8 mouse cellular contexts compared by ENCODE assay signal in genomic region chr11:61761584-61762407, GRCm38 (mm10). TPM values are rescaled to one million over a fixed set of nuclear protein-coding genes. Genes with fewer than 3 reads are reported as not detected.
DNase-seq lines count a peak whose midpoint lies in the region; ATAC-seq and TF ChIP-seq lines count a peak whose summit lies in the region.

Gene Prpsap2 (minus strand): TSS chr11:61762088.

- H3K27ac ChIP-seq in embryonic facial prominence, embryonic 14.5 days (replicated peaks; ENCODE audit: low read depth, low read length) = peak within 1 kb of the TSS; percentile 92
- peak within 1 kb of the TSS; percentile 81 for H3K27ac ChIP-seq in heart, adult 2 months
- H3K27ac ChIP-seq in limb, embryonic 13.5 days = peak within 1 kb of the TSS; percentile 83
- peak within 1 kb of the TSS; percentile 90 for H3K27ac ChIP-seq in midbrain, embryonic 16.5 days (ENCODE audit: low read length)

- peak within 1 kb of the TSS; percentile 61 for H3K4me3 ChIP-seq in embryonic facial prominence, embryonic 14.5 days (ENCODE audit: low read depth, low read length)
- H3K4me3 ChIP-seq in heart, adult 2 months = peak within 1 kb of the TSS; percentile 75
- peak within 1 kb of the TSS; percentile 58 for H3K4me3 ChIP-seq in limb, embryonic 13.5 days
- H3K4me3 ChIP-seq in midbrain, embryonic 16.5 days (ENCODE audit: low read depth, low read length) = peak within 1 kb of the TSS; percentile 68

- peak within 1 kb of the TSS; percentile 78 for H3K9ac ChIP-seq in embryonic facial prominence, embryonic 14.5 days (ENCODE audit: low read depth, low read length)
- H3K9ac ChIP-seq in heart, adult 2 months (ENCODE audit: low read depth, low read length) = peak within 1 kb of the TSS; percentile 89
- H3K9ac ChIP-seq in limb, embryonic 13.5 days = peak within 1 kb of the TSS; percentile 77
- peak within 1 kb of the TSS; percentile 79 for H3K9ac ChIP-seq in midbrain, embryonic 16.5 days (ENCODE audit: low read depth, low read length)

- no peaks in the 10 kb centered on the region for H3K27me3 ChIP-seq in embryonic facial prominence, embryonic 14.5 days (replicated peaks; ENCODE audit: control insufficient read depth, insufficient read depth, low read length)
- no peaks in the 10 kb centered on the region for H3K27me3 ChIP-seq in heart, adult 2 months (ENCODE audit: control insufficient read depth, insufficient read depth, low read length)
- no peaks in the 10 kb centered on the region for H3K27me3 ChIP-seq in limb, embryonic 13.5 days
- H3K27me3 ChIP-seq in midbrain, embryonic 16.5 days (ENCODE audit: control insufficient read depth, insufficient read depth, low read depth, low read length) = no peaks in the 10 kb centered on the region

- peak; percentile 99 for DNase-seq in 3T3-L1 (ENCODE audit: low read depth, low spot score)
- DNase-seq in adrenal gland, postnatal 4 days (ENCODE audit: low spot score in 2 of 2) = peak; percentile 99 to 100
- DNase-seq in embryonic facial prominence, embryonic 14.5 days (ENCODE audit: low spot score) = peak; percentile 98
- DNase-seq in heart, adult 2 months = peak; percentile 98
- DNase-seq in kidney, adult 8-10 months = peak; percentile 99 to 100
- peak; percentile 99 to 100 for DNase-seq in spleen, postnatal 10 days (ENCODE audit: low spot score in 2 of 2)

- peak; percentile 87 for TF ChIP-seq POLR2A in heart, adult 2 months (IDR thresholded peaks at IDR 0.05; ENCODE audit: insufficient read depth, low read depth, low read length)

- H3K4me1 ChIP-seq in embryonic facial prominence, embryonic 14.5 days (ENCODE audit: control insufficient read depth, insufficient read depth, low read length) = peaks cover 6% of the 10 kb centered on the region
- H3K4me1 ChIP-seq in heart, adult 2 months (ENCODE audit: control insufficient read depth, insufficient read depth, low read length) = peaks cover 7% of the 10 kb centered on the region
- peaks cover 9% of the 10 kb centered on the region for H3K4me1 ChIP-seq in limb, embryonic 13.5 days
- H3K4me1 ChIP-seq in midbrain, embryonic 16.5 days (ENCODE audit: control insufficient read depth, insufficient read depth, low read length) = peaks cover 6% of the 10 kb centered on the region

- intact Hi-C loops in heart, adult 2 months (cut with DNase I) = no loop called here

- H3K4me2 ChIP-seq in embryonic facial prominence, embryonic 14.5 days (ENCODE audit: low read depth, low read length) = peak within 1 kb of the TSS; percentile 73
- H3K4me2 ChIP-seq in limb, embryonic 13.5 days (replicated peaks) = peak within 1 kb of the TSS; percentile 68
- H3K4me2 ChIP-seq in midbrain, embryonic 16.5 days (ENCODE audit: low read length) = peak within 1 kb of the TSS; percentile 73

- no peaks in the 10 kb centered on the region for H3K79me2 ChIP-seq in heart, adult 2 months (replicated peaks; ENCODE audit: control insufficient read depth, insufficient read depth, low read length)

- TF ChIP-seq EP300 in heart, adult 2 months (IDR thresholded peaks at IDR 0.05; ENCODE audit: insufficient read depth, low read depth, low read length) = no peak

- H3K36me3 ChIP-seq in embryonic facial prominence, embryonic 14.5 days (ENCODE audit: control insufficient read depth, insufficient read depth, low read length) = 0 out of 2 replicates have a peak, but pooled peaks cover 11% of the 10 kb centered on the region
- H3K36me3 ChIP-seq in heart, adult 2 months (ENCODE audit: control insufficient read depth, insufficient read depth, low read length) = no peaks in the 10 kb centered on the region; the same call in 1 of the 2 replicates
- H3K36me3 ChIP-seq in limb, embryonic 13.5 days = peaks cover 7% of the 10 kb centered on the region; the same call in 1 of the 2 replicates
- 0 out of 2 replicates have a peak, but pooled peaks cover 2% of the 10 kb centered on the region for H3K36me3 ChIP-seq in midbrain, embryonic 16.5 days (ENCODE audit: control insufficient read depth, insufficient read depth, low read length)

- WGBS in embryonic facial prominence, embryonic 14.5 days = under 1% methylated on average over 44 of the region's 51 CpGs
- under 1% methylated on average over 51 of the region's 51 CpGs for WGBS in heart, adult 2 months
- WGBS in limb, embryonic 13.5 days = under 1% methylated on average over 51 of the region's 51 CpGs
- under 1% methylated on average over 49 of the region's 51 CpGs for WGBS in midbrain, embryonic 16.5 days

- no peaks in the 10 kb centered on the region for H3K9me3 ChIP-seq in embryonic facial prominence, embryonic 14.5 days (ENCODE audit: control insufficient read depth, low read length)
- no peaks in the 10 kb centered on the region for H3K9me3 ChIP-seq in limb, embryonic 13.5 days
- no peaks in the 10 kb centered on the region for H3K9me3 ChIP-seq in midbrain, embryonic 16.5 days (replicated peaks; ENCODE audit: control insufficient read depth, low read length, poor library complexity, severe bottlenecking)

- ATAC-seq in embryonic facial prominence, embryonic 14.5 days (ENCODE audit: low read depth) = peak; percentile 96
- ATAC-seq in limb, embryonic 13.5 days (ENCODE audit: low FRiP score, low read depth) = peak; percentile 93
- ATAC-seq in midbrain, embryonic 16.5 days = peak; percentile 91

- no peak for TF ChIP-seq CTCF in heart, adult 2 months (IDR thresholded peaks at IDR 0.05)

RNA-seq across cellular contexts. Expression of gene Prpsap2, which starts in this region (rescaled TPM):
- total RNA-seq in adrenal gland, postnatal 4 days (2021) = 10 to 100 TPM; 33.6 to 39.8 TPM
- polyA plus RNA-seq in embryonic facial prominence, embryonic 14.5 days (2014; fragmentation: Nextera tagmentation; extraction: Ambion mirVana) = 24.2 and 27.3 TPM in 2 replicates
- 1 to 10 TPM; 6.9 to 7.9 TPM for total RNA-seq in heart, adult 2 months (2021)
- 5.5 and 8.4 TPM in 2 replicates for polyA plus RNA-seq in heart, adult 2 months (2012; rRNA removed)
- polyA plus RNA-seq in limb, embryonic 13.5 days (2015; fragmentation: Nextera tagmentation; extraction: Ambion mirVana) = 29.8 and 34.7 TPM in 2 replicates
- 55.3 TPM in 2 replicates for polyA plus RNA-seq in midbrain, embryonic 16.5 days (2015; fragmentation: Nextera tagmentation; extraction: Ambion mirVana)

Comparison
In these comparisons a context has a peak if more than half of its experiments do, and no peak if none do; other contexts are left out.
1. Peak in every context shown above with its lines: DNase-seq, ATAC-seq, H3K4me3 ChIP-seq and H3K27ac ChIP-seq.